Mouse (Mus musculus): ENCODE data around the gene Vac14. TPM values are rescaled to one million over a fixed set of nuclear protein-coding genes. Genes with fewer than 3 reads are reported as not detected.

Gene Vac14
- polyA plus RNA-seq, 1 experiment from 2014 or later, result 14.0 TPM

- no peaks in the 10 kb centered on the region for H3K36me3 ChIP-seq (ENCODE audit: control insufficient read depth, insufficient read depth, low read length)
- H3K4me3 ChIP-seq (replicated peaks; ENCODE audit: low read length), result no peak overlapping the region
- peaks cover 27% of the 10 kb centered on the region for H3K4me1 ChIP-seq (ENCODE audit: control insufficient read depth, insufficient read depth, low read length)
- H3K27me3 ChIP-seq (ENCODE audit: control insufficient read depth, insufficient read depth, low read length), result no peaks in the 10 kb centered on the region
- peak; percentile 85 for ATAC-seq (ENCODE audit: insufficient read depth, low FRiP score)
- peak overlapping the region; percentile 86 for H3K27ac ChIP-seq (ENCODE audit: low read length)
- peak overlapping the region; percentile 56 for H3K9ac ChIP-seq (ENCODE audit: low read length)
- 39% methylated on average over 9 of the region's 9 CpGs for WGBS
- no peak overlapping the region for H3K4me2 ChIP-seq (ENCODE audit: low read depth, low read length)
- H3K9me3 ChIP-seq (replicated peaks; ENCODE audit: control insufficient read depth, low read length), result no peaks in the 10 kb centered on the region
These were observed 84.5 kb downstream of the Vac14 start for GRCm38 (mm10) chr8:110702636-110703459.

- H3K4me2 ChIP-seq (ENCODE audit: low read depth, low read length), result no peak overlapping the region
- no peak for ATAC-seq (ENCODE audit: insufficient read depth, low FRiP score)
- H3K4me1 ChIP-seq (ENCODE audit: control insufficient read depth, insufficient read depth, low read length), result peaks cover 27% of the 10 kb centered on the region
- no peaks in the 10 kb centered on the region for H3K9me3 ChIP-seq (replicated peaks; ENCODE audit: control insufficient read depth, low read length)
- no peaks in the 10 kb centered on the region for H3K36me3 ChIP-seq (ENCODE audit: control insufficient read depth, insufficient read depth, low read length)
- 64% methylated on average over 9 of the region's 9 CpGs for WGBS
- peak overlapping the region; percentile 56 for H3K9ac ChIP-seq (ENCODE audit: low read length)
- H3K4me3 ChIP-seq (replicated peaks; ENCODE audit: low read length), result no peak overlapping the region
- H3K27ac ChIP-seq (ENCODE audit: low read length), result peak overlapping the region; percentile 86
- no peaks in the 10 kb centered on the region for H3K27me3 ChIP-seq (ENCODE audit: control insufficient read depth, insufficient read depth, low read length)
These were observed 85.2 kb downstream of the Vac14 start for GRCm38 (mm10) chr8:110703460-110704061.

GRCm38 (mm10) chr8:110704103-110704502 lies 85.7 kb downstream of the Vac14 start:
- WGBS, result 75% methylated on average over 3 of the region's 3 CpGs
- Histone ChIP-seq H3K4me3 (replicated peaks; ENCODE audit: low read length) (no peak overlapping the region), H3K27me3 (ENCODE audit: control insufficient read depth, insufficient read depth, low read length) (no peaks in the 10 kb centered on the region), H3K9me3 (replicated peaks; ENCODE audit: control insufficient read depth, low read length) (no peaks in the 10 kb centered on the region), H3K9ac (ENCODE audit: low read length) (no peak overlapping the region), H3K4me2 (ENCODE audit: low read depth, low read length) (no peak overlapping the region), H3K4me1 (ENCODE audit: control insufficient read depth, insufficient read depth, low read length) (peaks cover 27% of the 10 kb centered on the region), H3K27ac (ENCODE audit: low read length) (peak overlapping the region; percentile 86), H3K36me3 (ENCODE audit: control insufficient read depth, insufficient read depth, low read length) (no peaks in the 10 kb centered on the region)
- ATAC-seq (ENCODE audit: insufficient read depth, low FRiP score), result no peak

GRCm38 (mm10) chr8:110705391-110706287 lies 87.3 kb downstream of the Vac14 start:
- 0 out of 2 replicates have a peak overlapping the region, but pooled peaks have one; percentile 10 for H3K9ac ChIP-seq (ENCODE audit: low read length)
- H3K36me3 ChIP-seq (ENCODE audit: control insufficient read depth, insufficient read depth, low read length), result 0 out of 2 replicates have a peak, but pooled peaks cover 3% of the 10 kb centered on the region
- H3K9me3 ChIP-seq (replicated peaks; ENCODE audit: control insufficient read depth, low read length), result no peaks in the 10 kb centered on the region
- H3K4me1 ChIP-seq (ENCODE audit: control insufficient read depth, insufficient read depth, low read length), result peaks cover 34% of the 10 kb centered on the region
- H3K27me3 ChIP-seq (ENCODE audit: control insufficient read depth, insufficient read depth, low read length), result no peaks in the 10 kb centered on the region
- peak overlapping the region; percentile 34; the same call in 1 of the 2 replicates for H3K27ac ChIP-seq (ENCODE audit: low read length)
- no peak for ATAC-seq (ENCODE audit: insufficient read depth, low FRiP score)
- WGBS, result 64% methylated on average over 14 of the region's 14 CpGs
- no peak overlapping the region for H3K4me3 ChIP-seq (replicated peaks; ENCODE audit: low read length)
- H3K4me2 ChIP-seq (ENCODE audit: low read depth, low read length), result no peak overlapping the region

- ATAC-seq (ENCODE audit: insufficient read depth, low FRiP score), result no peak
These were observed 88.0 kb downstream of the Vac14 start for GRCm38 (mm10) chr8:110706288-110706870.

GRCm38 (mm10) chr8:110708429-110708828 lies 90.0 kb downstream of the Vac14 start:
- WGBS, result 83% methylated on average over 11 of the region's 11 CpGs
- H3K9ac ChIP-seq (ENCODE audit: low read length), result no peak overlapping the region
- ATAC-seq (ENCODE audit: insufficient read depth, low FRiP score), result no peak
- no peak overlapping the region for H3K4me2 ChIP-seq (ENCODE audit: low read depth, low read length)
- peaks cover 25% of the 10 kb centered on the region for H3K4me1 ChIP-seq (ENCODE audit: control insufficient read depth, insufficient read depth, low read length)
- no peak overlapping the region for H3K27ac ChIP-seq (ENCODE audit: low read length)
- H3K4me3 ChIP-seq (replicated peaks; ENCODE audit: low read length), result no peak overlapping the region
- no peaks in the 10 kb centered on the region for H3K9me3 ChIP-seq (replicated peaks; ENCODE audit: control insufficient read depth, low read length)
- no peaks in the 10 kb centered on the region for H3K27me3 ChIP-seq (ENCODE audit: control insufficient read depth, insufficient read depth, low read length)
- 0 out of 2 replicates have a peak, but pooled peaks cover 3% of the 10 kb centered on the region for H3K36me3 ChIP-seq (ENCODE audit: control insufficient read depth, insufficient read depth, low read length)

More at GRCm38 (mm10) chr8:110706288-110706870, 88.0 kb downstream of the Vac14 start:
- Histone ChIP-seq H3K36me3 (ENCODE audit: control insufficient read depth, insufficient read depth, low read length) (0 out of 2 replicates have a peak, but pooled peaks cover 3% of the 10 kb centered on the region), H3K4me3 (replicated peaks; ENCODE audit: low read length) (no peak overlapping the region), H3K9me3 (replicated peaks; ENCODE audit: control insufficient read depth, low read length) (no peaks in the 10 kb centered on the region), H3K4me1 (ENCODE audit: control insufficient read depth, insufficient read depth, low read length) (peaks cover 37% of the 10 kb centered on the region), H3K27me3 (ENCODE audit: control insufficient read depth, insufficient read depth, low read length) (no peaks in the 10 kb centered on the region), H3K27ac (ENCODE audit: low read length) (no peak overlapping the region), H3K4me2 (ENCODE audit: low read depth, low read length) (no peak overlapping the region), H3K9ac (ENCODE audit: low read length) (no peak overlapping the region)
- 89% methylated on average over 3 of the region's 3 CpGs for WGBS

- peaks cover 17% of the 10 kb centered on the region for H3K4me1 ChIP-seq (ENCODE audit: control insufficient read depth, insufficient read depth, low read length)
- H3K27ac ChIP-seq (ENCODE audit: low read length), result peak overlapping the region; percentile 68
- WGBS, result 59% methylated on average over 3 of the region's 3 CpGs
These were observed 92.2 kb downstream of the Vac14 start for GRCm38 (mm10) chr8:110710593-110710992.

GRCm38 (mm10) chr8:110711271-110711934 lies 93.0 kb downstream of the Vac14 start:
- Histone ChIP-seq H3K4me1 (ENCODE audit: control insufficient read depth, insufficient read depth, low read length) (peaks cover 25% of the 10 kb centered on the region), H3K36me3 (ENCODE audit: control insufficient read depth, insufficient read depth, low read length) (0 out of 2 replicates have a peak, but pooled peaks cover 3% of the 10 kb centered on the region), H3K4me3 (replicated peaks; ENCODE audit: low read length) (no peak overlapping the region), H3K27me3 (ENCODE audit: control insufficient read depth, insufficient read depth, low read length) (no peaks in the 10 kb centered on the region), H3K9me3 (replicated peaks; ENCODE audit: control insufficient read depth, low read length) (no peaks in the 10 kb centered on the region), H3K9ac (ENCODE audit: low read length) (no peak overlapping the region), H3K27ac (ENCODE audit: low read length) (peak overlapping the region; percentile 68), H3K4me2 (ENCODE audit: low read depth, low read length) (no peak overlapping the region)
- 77% methylated on average over 13 of the region's 13 CpGs for WGBS
- ATAC-seq (ENCODE audit: insufficient read depth, low FRiP score), result no peak

More at GRCm38 (mm10) chr8:110710593-110710992, 92.2 kb downstream of the Vac14 start:
- no peak overlapping the region for H3K9ac ChIP-seq (ENCODE audit: low read length)
- H3K27me3 ChIP-seq (ENCODE audit: control insufficient read depth, insufficient read depth, low read length), result no peaks in the 10 kb centered on the region
- no peak overlapping the region for H3K4me3 ChIP-seq (replicated peaks; ENCODE audit: low read length)
- no peaks in the 10 kb centered on the region for H3K9me3 ChIP-seq (replicated peaks; ENCODE audit: control insufficient read depth, low read length)
- no peak overlapping the region for H3K4me2 ChIP-seq (ENCODE audit: low read depth, low read length)
- H3K36me3 ChIP-seq (ENCODE audit: control insufficient read depth, insufficient read depth, low read length), result 0 out of 2 replicates have a peak, but pooled peaks cover 3% of the 10 kb centered on the region
- no peak for ATAC-seq (ENCODE audit: insufficient read depth, low FRiP score)
